Mouse (Mus musculus): ENCODE results near the gene Atp2a2. TPM values are rescaled to one million over a fixed set of nuclear protein-coding genes. Genes with fewer than 3 reads are reported as not detected.

Gene Atp2a2
- polyA plus RNA-seq, 1 experiment from 2014 or later: 47.2 TPM

Other genes starting within 250 kb of the Atp2a2 start
- gene Tctn1, start 237.8 kb downstream of the Atp2a2 start, polyA plus RNA-seq (2015; fragmentation: Nextera tagmentation; extraction: Ambion mirVana): 5.3 and 6.0 TPM in 2 replicates
- 6.5 and 8.1 TPM in 2 replicates for gene Pptc7, start 217.9 kb downstream of the Atp2a2 start, polyA plus RNA-seq (2015; fragmentation: Nextera tagmentation; extraction: Ambion mirVana)
- 17.7 and 20.1 TPM in 2 replicates for gene Rad9b, start 148.0 kb downstream of the Atp2a2 start, polyA plus RNA-seq (2015; fragmentation: Nextera tagmentation; extraction: Ambion mirVana)
- gene Vps29, start 147.9 kb downstream of the Atp2a2 start, polyA plus RNA-seq (2015; fragmentation: Nextera tagmentation; extraction: Ambion mirVana): 314 and 353 TPM in 2 replicates
- 35.3 and 40.9 TPM in 2 replicates for gene Gpn3, start 130.3 kb downstream of the Atp2a2 start, polyA plus RNA-seq (2015; fragmentation: Nextera tagmentation; extraction: Ambion mirVana)
- 132 and 140 TPM in 2 replicates for gene Fam216a, start 129.9 kb downstream of the Atp2a2 start, polyA plus RNA-seq (2015; fragmentation: Nextera tagmentation; extraction: Ambion mirVana)
- gene Arpc3, start 110.3 kb downstream of the Atp2a2 start, polyA plus RNA-seq (2015; fragmentation: Nextera tagmentation; extraction: Ambion mirVana): 139 and 158 TPM in 2 replicates
- gene Anapc7, start 80.5 kb downstream of the Atp2a2 start, polyA plus RNA-seq (2015; fragmentation: Nextera tagmentation; extraction: Ambion mirVana): 47.3 and 51.2 TPM in 2 replicates
- 54.5 and 58.0 TPM in 2 replicates for gene Ift81, start 112.3 kb upstream of the Atp2a2 start, polyA plus RNA-seq (2015; fragmentation: Nextera tagmentation; extraction: Ambion mirVana)
- gene P2rx7, start 141.7 kb upstream of the Atp2a2 start, polyA plus RNA-seq (2015; fragmentation: Nextera tagmentation; extraction: Ambion mirVana): 4.8 and 6.1 TPM in 2 replicates
- 16.7 and 20.8 TPM in 2 replicates for gene P2rx4, start 205.3 kb upstream of the Atp2a2 start, polyA plus RNA-seq (2015; fragmentation: Nextera tagmentation; extraction: Ambion mirVana)